Mouse (Mus musculus) urinary bladder, postnatal 14 days (tissue): ENCODE measurements around the gene BC107364.
"Not testable (repeated sequence)": the region's sequence is repeated elsewhere in the genome, so short reads cannot be mapped to it uniquely, and the experiment has no call there.

ENCODE experiments used
- DNase-seq: peaks from one replicate; pipeline ENCODE4 v3.0.0; 2021; ENCODE audit warnings: low spot score

The BC107364 gene

GRCm38 (mm10) chr3:96451181-96451737 lies 847 bp downstream of the BC107364 start:
- not testable (repeated sequence) for DNase-seq

GRCm38 (mm10) chr3:96450586-96450896 lies 1.6 kb downstream of the BC107364 start:
- not testable (repeated sequence) for DNase-seq

- DNase-seq: not testable (repeated sequence)
Observed at GRCm38 (mm10) chr3:96449762-96450585, 2.1 kb downstream of the BC107364 start.

DNA sequence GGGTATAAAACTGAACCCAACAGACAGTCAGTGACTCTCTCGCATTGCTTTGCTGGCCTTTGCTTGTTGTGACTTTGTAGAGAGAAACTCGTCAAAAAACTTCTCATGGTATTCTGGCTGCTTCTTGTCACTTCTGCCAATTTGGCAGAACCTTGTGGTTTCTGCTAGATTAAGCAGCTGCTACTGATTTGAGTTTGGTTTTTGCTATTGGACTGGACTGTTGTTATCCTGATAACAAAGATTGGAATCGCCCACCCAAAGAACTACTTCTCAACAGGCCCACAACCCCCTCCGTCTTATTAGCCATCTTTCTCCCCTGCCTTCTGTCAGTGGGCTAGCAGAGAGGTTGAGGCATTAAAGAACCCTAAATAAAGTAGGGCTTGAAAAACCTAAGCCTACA lies 6.7 kb downstream of the BC107364 start:
- no peak for DNase-seq

DNA sequence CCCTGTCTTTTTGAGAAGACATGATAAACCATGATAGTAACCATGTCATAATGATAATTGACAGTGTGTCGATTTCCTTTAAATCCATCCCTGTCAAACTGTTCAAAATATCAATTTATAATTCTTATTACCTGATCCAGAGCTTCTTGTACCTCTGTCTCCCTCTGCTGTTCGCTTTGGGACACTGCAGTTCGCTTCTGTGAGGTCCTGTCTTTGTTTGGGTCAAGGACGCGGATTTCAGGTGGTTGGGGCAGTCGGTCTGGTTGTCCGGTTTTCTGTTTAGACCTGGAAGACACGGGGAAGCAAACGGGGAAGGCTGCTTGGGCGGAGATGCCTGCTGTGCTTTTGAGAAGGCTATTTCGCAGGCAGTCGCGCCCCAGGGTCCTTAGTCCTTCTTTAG lies 11.5 kb downstream of the BC107364 start:
- peak; percentile 73 for DNase-seq

DNA sequence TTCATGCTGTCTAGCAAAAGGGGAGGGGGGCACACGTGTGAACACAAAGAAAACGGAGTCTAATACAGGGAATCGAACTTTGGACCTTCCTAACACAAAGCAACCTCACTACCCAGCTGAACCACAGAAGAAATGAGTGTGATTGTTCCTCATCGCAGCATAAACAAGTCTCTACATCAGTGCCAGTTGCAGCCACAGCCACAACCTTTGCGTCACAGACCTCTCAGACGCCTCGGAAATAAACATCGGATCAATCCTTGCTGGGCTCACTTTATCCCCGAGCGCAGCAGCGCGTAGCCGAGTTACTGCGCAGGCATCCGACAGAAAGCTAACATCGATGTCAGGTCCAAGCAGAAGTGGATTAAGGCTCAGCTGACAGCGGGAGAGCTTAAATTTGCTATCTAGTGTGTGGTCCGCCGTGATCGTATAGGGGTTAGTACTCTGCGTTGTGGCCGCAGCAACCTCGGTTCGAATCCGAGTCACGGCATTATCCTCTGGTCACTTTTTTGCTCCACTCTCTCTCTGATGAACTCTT lies 16.5 kb downstream of the BC107364 start:
- DNase-seq: no peak

GRCm38 (mm10) chr3:96432207-96432606 lies 19.9 kb downstream of the BC107364 start:
- no peak for DNase-seq

DNA sequence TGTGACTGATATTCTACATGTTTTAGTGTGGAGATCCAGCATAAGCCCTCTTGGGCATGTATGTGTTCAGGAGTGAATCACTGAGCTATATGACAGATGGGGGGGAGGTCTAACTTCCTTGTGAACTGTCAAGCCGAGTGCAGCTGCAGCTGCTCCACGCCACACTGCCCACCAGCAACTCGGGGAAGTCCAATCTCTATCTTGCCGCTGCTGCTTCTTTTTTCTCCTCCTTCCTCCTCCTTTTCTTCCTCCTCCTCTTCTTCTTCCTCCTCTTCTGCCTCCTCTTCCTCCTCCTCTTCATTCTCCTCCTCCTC lies 22.3 kb downstream of the BC107364 start:
- DNase-seq: no peak

DNA sequence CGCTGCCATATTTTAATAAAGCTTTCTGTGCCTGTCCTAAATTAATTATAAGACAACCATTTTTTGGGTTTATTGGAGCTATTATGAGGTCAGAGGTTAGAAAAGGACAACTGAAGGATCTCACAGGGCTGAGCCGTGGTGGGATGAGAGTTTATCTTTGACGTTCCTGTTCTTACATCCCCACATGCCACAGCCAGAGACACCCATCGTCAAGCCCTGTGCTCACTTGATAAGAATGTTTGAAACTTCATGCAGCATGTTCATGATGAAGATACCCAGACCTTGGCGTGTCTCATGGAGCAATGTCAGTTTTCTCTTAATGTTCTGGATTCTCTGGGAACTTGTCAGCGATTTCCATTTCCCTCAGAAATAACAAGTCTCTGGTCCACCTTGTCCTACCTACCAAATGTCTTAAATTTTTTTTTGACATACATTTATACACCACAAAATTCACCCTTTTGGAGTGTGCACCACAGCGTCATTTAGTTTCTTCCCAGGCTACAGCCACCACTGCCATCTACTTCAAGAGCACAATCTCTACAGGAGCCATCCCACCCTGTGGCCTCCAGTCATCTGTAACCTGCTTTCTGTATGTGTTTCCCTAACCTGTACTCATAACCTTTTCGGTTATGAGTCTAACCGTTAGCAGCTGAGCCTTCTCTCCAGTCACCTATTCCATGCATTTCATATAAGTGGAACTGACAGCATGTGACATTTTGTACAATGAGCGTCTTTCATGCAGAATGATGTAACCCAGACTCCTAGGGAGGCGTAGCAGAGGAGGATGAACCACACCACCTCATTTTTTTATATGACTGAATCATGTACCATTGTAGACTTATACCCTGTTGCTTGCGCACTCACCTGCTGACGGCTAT lies 22.9 kb downstream of the BC107364 start:
- DNase-seq: no peak

DNA sequence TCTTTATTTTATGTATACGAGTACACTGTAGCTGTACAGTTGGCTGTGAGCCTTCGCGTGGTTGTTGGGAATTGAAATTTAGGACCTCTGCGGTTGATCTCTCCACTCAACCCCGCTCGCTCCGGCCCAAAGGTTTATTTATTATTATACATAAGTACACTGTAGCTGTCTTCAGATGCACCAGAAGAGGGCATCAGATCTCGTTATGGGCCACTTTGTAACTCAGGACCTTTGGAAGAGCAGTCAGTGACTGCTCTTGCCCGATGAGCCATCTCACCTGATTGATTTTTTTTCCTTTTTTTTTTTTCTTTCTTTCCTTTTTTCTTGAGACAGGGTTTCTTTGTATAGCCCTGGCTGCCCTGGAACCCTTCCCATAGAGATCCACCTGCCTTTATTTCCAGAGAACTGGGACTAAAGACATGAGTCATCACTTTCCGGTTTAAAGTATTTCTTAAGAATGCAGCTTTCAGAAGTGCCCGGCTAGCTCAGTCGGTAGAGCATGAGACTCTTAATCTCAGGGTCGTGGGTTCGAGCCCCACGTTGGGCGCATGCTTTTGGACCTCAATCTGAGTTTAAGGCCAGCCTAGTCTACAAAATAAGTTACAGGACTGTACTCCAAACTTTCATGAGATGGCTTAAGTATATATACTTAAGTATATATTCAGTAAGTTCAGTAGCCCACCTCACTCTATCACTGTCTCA lies 24.2 kb downstream of the BC107364 start:
- DNase-seq: peak; percentile 26

GRCm38 (mm10) chr3:96427311-96427710 lies 24.8 kb downstream of the BC107364 start:
- DNase-seq: no peak

DNA sequence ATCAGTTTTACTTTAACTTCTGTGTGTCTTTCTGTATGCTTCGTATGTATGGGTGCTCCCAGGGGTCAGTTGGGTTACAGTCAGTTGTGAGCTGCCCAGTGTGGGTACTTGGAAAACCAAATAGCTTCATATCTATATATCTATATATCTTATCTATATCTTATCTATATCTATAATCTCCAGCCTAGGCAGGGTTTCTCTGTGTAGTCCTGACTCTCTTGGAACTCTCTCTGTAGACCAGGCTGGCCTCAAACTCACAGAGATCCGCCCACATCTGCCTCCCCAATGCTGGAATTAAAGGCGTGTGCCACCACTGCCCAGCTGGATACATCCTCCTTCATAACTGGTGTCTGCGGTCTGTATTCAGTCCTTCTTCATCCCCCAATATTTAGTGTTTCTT lies 25.8 kb downstream of the BC107364 start:
- no peak for DNase-seq

DNA sequence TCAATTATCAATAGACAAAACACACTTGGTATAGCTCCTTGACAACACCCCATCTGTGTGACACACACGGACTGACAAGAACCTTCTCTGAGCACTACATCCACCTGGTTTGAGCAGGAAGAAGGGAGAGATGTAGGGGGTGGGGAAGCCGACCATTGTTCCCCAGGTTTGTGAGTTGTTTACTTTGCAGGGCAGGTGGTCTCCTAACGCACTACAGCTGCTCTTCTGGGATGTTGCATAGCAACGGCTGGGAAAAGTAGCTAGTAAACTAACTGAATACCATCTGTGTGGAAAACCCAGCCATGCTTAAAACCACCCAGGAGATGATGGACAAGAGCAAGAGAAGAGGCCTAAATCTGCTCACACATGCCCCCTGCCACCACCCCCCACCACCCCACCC lies 27.7 kb downstream of the BC107364 start:
- not testable (repeated sequence) for DNase-seq

DNA sequence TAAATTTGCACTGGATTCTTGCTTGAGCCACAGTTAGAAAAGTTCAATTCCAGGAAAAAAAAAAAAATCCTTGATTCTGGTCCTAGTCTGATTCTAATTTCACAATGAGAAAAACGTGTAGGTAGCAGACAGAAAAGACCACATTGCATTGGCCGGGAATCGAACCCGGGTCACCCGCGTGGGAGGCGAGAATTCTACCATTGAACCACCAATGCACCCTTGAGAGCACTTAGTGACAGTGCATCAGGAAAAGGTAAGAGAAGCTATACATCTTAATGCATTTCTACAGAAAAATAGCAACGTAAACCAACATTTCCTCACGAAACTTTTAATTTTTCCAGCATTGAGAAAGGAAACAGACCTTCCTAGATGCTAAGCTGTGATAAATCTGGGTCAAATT lies 28.2 kb downstream of the BC107364 start:
- DNase-seq: no peak

DNA sequence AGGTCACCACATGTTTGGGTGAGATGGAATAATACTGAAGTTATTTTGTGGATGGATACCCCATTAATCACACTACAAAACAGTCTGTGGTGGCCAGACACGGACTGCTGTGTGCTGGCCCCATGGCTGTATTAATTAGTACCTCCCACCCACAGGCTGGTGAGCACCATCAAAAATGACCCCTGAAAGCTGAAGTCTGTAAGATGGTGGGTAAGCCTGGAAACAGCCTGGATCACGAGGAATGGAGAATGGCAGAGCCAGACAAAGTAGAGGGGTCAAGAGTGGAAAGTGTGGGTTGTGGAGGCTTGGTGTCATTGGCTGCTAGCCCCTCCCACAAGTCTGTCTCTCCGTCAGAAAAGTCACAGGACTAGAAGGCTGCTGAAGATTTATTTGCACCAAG lies 31.3 kb downstream of the BC107364 start:
- no peak for DNase-seq

DNA sequence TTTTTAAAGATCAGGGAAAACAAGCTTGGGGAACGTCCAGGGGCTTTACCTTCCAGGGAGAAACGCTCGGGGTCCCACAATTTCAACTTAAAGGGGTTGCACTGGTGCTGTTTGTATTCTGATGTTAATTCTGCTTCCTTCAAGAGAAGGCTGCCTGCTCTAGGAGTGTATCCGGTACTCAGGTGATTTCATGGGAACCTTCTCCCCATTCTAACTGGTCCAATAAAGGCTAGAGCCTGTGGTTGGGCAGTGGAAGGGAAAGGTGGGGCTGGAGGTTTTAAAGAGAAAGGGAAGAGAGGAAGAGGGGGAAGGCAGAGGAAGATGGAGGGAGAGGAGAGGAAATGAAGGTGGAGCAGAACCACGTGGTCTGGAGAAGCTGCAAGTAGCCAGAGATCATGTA lies 33.2 kb downstream of the BC107364 start:
- not testable (repeated sequence) for DNase-seq

- DNase-seq: no peak
Observed at GRCm38 (mm10) chr3:96417850-96418815, 34.0 kb downstream of the BC107364 start.

DNA sequence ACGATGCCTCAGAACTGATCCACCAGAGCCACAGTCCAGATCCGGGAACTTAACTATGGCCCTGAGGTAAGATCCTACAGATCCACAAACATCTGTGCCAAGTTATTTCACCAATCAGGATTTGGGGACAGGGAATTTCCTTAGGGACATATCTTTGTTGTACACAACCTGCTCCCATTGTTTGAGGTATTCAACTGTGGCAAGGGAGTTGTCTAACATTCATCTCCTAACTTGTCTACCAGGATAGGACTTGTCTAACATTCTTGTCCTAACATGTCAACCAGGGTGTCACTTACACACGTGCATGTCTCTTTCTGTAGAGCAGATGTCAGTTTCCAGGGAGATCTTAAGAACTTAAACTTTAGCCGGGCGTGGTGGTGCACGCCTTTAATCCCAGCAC lies 35.5 kb downstream of the BC107364 start:
- DNase-seq: no peak

DNA sequence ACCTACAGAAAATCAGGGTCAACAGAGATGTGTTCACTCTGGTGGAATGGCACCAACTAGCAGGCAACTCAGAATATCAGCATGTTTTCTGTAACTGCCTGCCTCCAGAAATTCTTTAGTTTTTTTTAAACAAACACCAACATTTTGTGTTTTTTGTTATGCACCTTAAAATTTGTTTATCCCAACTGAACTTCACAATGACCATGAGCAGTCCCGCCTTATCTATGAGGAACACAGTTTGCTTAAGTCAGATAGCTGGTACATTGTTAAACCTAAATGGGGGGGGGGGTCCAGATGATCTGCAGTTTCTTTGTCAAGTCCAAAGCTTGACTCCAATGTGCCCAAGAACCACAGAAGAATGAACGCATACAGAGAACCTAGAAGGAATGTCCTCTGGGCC lies 36.0 kb downstream of the BC107364 start:
- DNase-seq: no peak

GRCm38 (mm10) chr3:96414951-96415327 lies 37.2 kb downstream of the BC107364 start:
- DNase-seq: no peak
